Mouse (Mus musculus) lung, embryonic 15.5 days (tissue): ENCODE results near the gene Cpt1a. TPM values are rescaled to one million over a fixed set of nuclear protein-coding genes. Genes with fewer than 3 reads are reported as not detected.
A peak's percentile ranks its signal among the peaks of the same experiment; 100 is the strongest.

Experiments used
- ATAC-seq: fragments of 200-750 bp; cut with Nextera tagmentation; 2 replicates; pipeline ENCODE4 v1.8.0; 2017; ENCODE audit warnings: moderate number of reproducible peaks, borderline replicate concordance; ENCODE audit not compliant: low FRiP score, low TSS enrichment; ENCODE audit errors: extremely low read depth
- H3K27ac ChIP-seq: fragments of 300-500 bp; sonication (generic); 2 replicates; pipeline ENCODE4 v1.5.1; 2015; ENCODE audit warnings: moderate library complexity, mild to moderate bottlenecking, inconsistent platforms
- H3K27me3 ChIP-seq: fragments of 300-500 bp; sonication (generic); 2 replicates; pipeline ENCODE4 v1.6.1; 2015; ENCODE audit warnings: inconsistent platforms
- H3K36me3 ChIP-seq: fragments of 300-500 bp; sonication (generic); 2 replicates; pipeline ENCODE4 v1.6.1; 2015; ENCODE audit warnings: inconsistent platforms
- H3K4me1 ChIP-seq: fragments of 300-500 bp; sonication (generic); 2 replicates; pipeline ENCODE4 v1.6.1; 2015; ENCODE audit warnings: inconsistent platforms
- H3K4me2 ChIP-seq: fragments of 300-500 bp; sonication (generic); 2 replicates; pipeline ENCODE4 v1.6.1; 2015; ENCODE audit warnings: inconsistent platforms, mild to moderate bottlenecking, moderate library complexity
- H3K4me3 ChIP-seq: fragments of 300-500 bp; sonication (generic); 2 replicates; pipeline ENCODE4 v1.5.1; 2015; ENCODE audit warnings: mild to moderate bottlenecking, inconsistent platforms
- H3K9ac ChIP-seq: fragments of 300-500 bp; sonication (generic); 2 replicates; pipeline ENCODE4 v1.6.1; 2015; ENCODE audit warnings: inconsistent platforms
- H3K9me3 ChIP-seq: fragments of 300-500 bp; sonication (generic); 2 replicates; pipeline ENCODE4 v1.6.1; 2016; ENCODE audit warnings: inconsistent platforms
- WGBS: fragments of 180-500 bp; shearing (Covaris S2); methylation state at CpG from one replicate; pipeline ENCODE4 v1.1.7; 2015; 5-methylcytosine and 5-hydroxymethylcytosine counted together
- polyA plus RNA-seq: library from polyadenylated mRNA; unstranded; fragments of >200 nt; fragmentation: Nextera tagmentation; extraction: Ambion mirVana; gene quantifications from 2 replicates; pipeline ENCODE4 v1.2.1, GENCODE M21; 2015

Cpt1a gene
- polyA plus RNA-seq, 1 experiment from 2014 or later = 20.9 TPM

DNA sequence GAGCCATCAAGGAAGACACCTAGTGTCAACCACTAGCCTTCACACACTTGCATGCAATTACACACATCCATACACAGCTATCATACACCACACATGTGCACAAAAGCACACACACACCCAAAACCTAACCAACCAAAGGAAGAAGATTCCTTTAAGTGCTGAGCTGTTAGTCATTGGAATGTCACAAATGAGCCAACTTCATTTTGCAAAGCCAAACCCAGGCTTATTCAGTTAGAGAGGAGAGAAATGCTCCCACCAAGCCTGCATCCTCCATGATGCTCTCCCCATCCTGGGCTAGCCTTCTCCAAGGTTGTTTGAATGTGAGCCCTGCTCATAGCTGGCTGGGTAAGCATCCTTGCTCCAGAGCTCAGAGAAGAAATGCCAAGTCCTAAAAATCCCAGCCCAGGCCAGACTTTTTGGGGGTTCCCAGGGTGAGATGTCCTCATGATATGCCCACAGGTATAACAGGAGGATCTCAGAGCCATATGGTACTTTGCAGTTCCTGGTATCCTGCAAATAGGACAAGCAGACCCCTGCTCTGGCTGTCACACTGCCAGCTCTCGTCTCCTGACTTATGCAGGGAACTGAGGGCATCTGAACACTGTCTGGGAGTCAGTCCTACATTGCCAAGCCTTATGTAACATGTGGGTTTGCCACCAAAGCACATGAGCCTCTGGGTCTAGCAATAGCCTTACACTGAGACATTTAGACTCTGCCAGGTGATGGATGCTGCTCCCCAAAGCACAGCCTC lies 83.6 kb downstream of the Cpt1a start:
- no peak for ATAC-seq
- no peak overlapping the region for H3K27ac ChIP-seq
- no peak overlapping the region for H3K9ac ChIP-seq
- H3K36me3 ChIP-seq = no peaks in the 10 kb centered on the region
- no peaks in the 10 kb centered on the region for H3K4me1 ChIP-seq
- no peaks in the 10 kb centered on the region for H3K27me3 ChIP-seq
- H3K9me3 ChIP-seq = no peaks in the 10 kb centered on the region
- H3K4me2 ChIP-seq = no peak overlapping the region
- WGBS = 54% methylated on average over 1 of the region's 1 CpGs
- no peak overlapping the region for H3K4me3 ChIP-seq

DNA sequence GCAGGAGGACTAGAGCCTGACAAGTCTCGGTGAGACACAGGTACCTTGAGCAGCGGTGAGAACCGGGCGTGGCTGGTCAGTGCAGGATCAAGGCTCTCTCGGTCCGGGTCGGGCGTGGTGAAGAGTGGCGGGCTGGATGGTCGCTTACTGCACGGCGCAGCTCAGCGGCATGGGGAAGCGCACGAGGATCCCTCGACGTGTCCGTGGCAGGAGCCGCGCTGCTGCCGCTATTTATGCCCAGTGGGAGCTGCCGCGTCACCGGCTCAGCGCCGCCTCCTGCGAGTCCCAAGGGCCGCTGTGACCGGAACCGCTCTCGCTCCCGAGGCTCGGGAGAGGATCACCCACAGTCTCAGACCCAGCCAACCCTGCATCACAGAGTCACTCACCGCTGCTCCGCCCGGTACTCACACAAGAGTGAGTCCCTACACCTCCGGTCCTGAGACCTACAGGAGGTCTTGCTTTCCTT lies 92.2 kb downstream of the Cpt1a start, which contains the start of gene Gal:
TSS of gene Gal (minus strand) at position 277 of the 466 bp plus-strand sequence.
- ATAC-seq = peak; percentile 46
- H3K9me3 ChIP-seq = no peaks in the 10 kb centered on the region
- peak within 1 kb of the TSS; percentile 19 for H3K9ac ChIP-seq
- H3K27me3 ChIP-seq = peaks cover 30% of the 10 kb centered on the region
- no peak within 1 kb of the TSS for H3K27ac ChIP-seq
- peak within 1 kb of the TSS; percentile 31 for H3K4me3 ChIP-seq
- WGBS = 3% methylated on average over 37 of the region's 37 CpGs
- peak within 1 kb of the TSS; percentile 57 for H3K4me2 ChIP-seq
- peaks cover 7% of the 10 kb centered on the region for H3K4me1 ChIP-seq
- H3K36me3 ChIP-seq = no peaks in the 10 kb centered on the region

DNA sequence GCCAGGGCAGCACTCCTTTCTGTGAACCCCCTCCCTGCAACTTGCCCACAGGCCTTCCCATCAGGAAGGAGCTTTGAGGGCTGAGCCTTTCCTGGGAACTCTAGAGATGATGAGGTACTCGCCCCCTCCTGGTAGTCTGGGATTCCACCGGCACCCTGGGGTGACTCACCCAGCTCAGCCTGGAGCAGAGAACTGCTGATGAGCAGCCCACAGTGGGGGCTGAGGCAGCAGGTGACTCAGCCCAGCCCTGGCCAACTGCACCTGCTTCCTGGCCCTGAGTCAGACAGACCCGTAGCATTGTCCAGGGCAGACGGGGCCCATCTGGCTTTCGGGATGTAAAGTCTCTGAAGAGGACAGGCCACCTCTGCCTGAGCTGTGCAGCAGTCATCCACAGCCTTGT lies 97.1 kb downstream of the Cpt1a start:
- Histone ChIP-seq H3K9me3 (no peaks in the 10 kb centered on the region), H3K9ac (no peak overlapping the region), H3K27ac (no peak overlapping the region), H3K36me3 (no peaks in the 10 kb centered on the region), H3K27me3 (peaks cover 11% of the 10 kb centered on the region), H3K4me3 (no peak overlapping the region), H3K4me2 (no peak overlapping the region), H3K4me1 (peaks cover 6% of the 10 kb centered on the region)
- 49% methylated on average over 5 of the region's 5 CpGs for WGBS
- ATAC-seq = no peak

DNA sequence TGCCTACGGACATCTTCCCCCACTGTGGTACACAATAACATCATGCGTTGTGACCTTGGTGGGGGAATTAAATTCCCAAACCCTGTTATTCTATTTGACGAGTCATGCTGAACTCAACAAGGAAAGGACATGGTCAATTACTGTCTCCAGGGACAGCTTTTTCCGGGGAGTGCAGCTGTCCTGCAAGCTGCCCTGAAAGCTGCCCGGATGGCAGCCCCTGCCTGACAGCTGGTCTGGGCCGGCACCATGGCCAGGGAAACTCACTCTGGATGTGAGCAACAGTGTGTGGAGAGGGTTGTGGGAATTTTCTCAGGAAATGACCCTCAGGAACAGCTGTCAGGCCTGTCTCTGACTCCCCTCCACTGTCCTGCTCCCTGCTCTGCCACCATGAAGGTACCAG lies 100.4 kb downstream of the Cpt1a start:
- whole genome bisulfite sequencing = 67% methylated on average over 6 of the region's 6 CpGs
- no peak overlapping the region for H3K9ac ChIP-seq
- H3K27ac ChIP-seq = no peak overlapping the region
- ATAC-seq = no peak
- no peaks in the 10 kb centered on the region for H3K27me3 ChIP-seq
- no peak overlapping the region for H3K4me3 ChIP-seq
- H3K9me3 ChIP-seq = no peaks in the 10 kb centered on the region
- no peak overlapping the region for H3K4me2 ChIP-seq
- H3K4me1 ChIP-seq = 0 out of 2 replicates have a peak, but pooled peaks cover 3% of the 10 kb centered on the region
- H3K36me3 ChIP-seq = no peaks in the 10 kb centered on the region

DNA sequence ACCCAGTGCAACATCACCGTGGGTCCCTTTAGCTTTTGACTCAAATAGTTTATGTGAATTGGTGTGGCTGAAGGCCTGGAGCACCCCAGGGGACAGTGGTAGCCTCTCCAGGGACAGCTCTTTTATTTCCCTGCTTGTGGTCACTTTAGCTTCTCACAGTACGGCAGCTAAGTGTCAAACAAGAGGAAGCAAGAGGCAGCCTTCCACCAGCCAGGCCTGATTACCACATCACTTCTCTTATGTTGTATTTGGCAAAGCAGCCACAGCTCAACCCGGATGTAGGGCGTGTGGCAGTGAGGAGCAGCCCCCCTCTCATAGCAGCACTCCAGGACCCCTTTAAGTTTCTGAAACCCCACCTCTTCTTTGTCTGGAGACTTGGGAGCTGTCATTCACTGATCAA lies 100.8 kb downstream of the Cpt1a start:
- no peaks in the 10 kb centered on the region for H3K36me3 ChIP-seq

DNA sequence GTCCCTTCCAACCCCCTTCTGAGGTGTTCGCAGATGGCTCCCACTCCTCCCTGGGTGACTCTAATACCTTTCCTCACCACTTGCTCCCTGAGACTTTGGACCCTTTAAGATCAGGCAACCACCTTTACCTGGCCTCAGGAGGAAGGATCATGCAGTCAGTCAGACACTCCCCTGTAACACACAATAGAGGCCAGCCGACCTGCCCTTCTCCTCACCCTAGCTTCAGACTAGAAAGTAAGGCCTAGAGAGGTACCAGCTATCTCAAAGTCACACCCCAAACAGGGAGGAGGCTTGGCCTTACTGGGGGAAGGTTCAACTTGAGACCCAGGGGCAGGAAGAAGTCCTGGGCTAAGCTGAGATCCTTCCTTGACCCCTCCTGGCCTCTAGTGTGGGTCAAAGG lies 102.1 kb downstream of the Cpt1a start:
- H3K9ac ChIP-seq = no peak overlapping the region
- H3K4me1 ChIP-seq = 0 out of 2 replicates have a peak, but pooled peaks cover 3% of the 10 kb centered on the region
- H3K36me3 ChIP-seq = no peaks in the 10 kb centered on the region
- H3K4me2 ChIP-seq = no peak overlapping the region
- no peak for ATAC-seq
- 56% methylated on average over 2 of the region's 2 CpGs for WGBS
- no peaks in the 10 kb centered on the region for H3K9me3 ChIP-seq
- H3K4me3 ChIP-seq = no peak overlapping the region
- no peak overlapping the region for H3K27ac ChIP-seq
- no peaks in the 10 kb centered on the region for H3K27me3 ChIP-seq

More for the DNA sequence above, 100.8 kb downstream of the Cpt1a start:
- 31% methylated on average over 4 of the region's 4 CpGs for WGBS
- Histone ChIP-seq H3K4me1 (0 out of 2 replicates have a peak, but pooled peaks cover 3% of the 10 kb centered on the region), H3K9ac (no peak overlapping the region), H3K27me3 (no peaks in the 10 kb centered on the region), H3K27ac (no peak overlapping the region), H3K4me2 (no peak overlapping the region), H3K9me3 (no peaks in the 10 kb centered on the region), H3K4me3 (no peak overlapping the region)
- ATAC-seq = no peak

DNA sequence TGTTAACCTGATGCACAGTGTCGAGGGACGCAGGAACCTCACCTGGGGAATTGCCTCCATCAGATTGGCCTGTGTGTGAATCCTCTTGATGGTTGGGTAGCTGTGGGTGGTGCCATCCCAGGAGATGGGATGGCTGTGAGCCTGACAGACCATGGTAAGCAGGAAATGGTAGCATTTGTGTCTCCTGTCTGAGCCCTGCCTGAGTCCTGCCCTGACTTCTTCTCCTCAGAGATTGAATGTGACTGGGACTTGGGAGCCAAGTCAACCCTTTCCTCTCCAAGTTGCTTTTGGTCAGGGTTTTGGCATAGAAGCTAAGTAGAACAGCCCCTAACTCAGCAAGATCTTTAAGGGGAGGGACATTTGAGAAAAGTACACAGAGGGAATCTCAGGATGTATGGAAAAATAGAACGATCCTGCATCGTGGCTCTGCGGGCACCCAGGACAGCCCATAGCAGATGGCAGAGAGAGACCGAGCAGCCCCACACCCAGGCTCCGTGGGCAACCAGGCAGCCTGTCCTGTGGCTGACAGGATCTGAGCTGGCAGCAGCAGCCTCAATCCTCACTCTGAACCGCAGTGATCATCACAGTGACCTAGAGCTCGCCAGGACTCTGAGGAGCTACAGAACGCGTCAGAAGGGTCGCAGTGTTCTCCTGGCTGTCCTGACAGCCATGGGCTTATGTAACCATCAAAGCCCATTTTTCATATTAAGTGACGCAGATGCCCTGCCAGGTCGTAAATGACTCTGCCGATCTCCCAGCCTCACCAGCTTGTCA lies 106.1 kb downstream of the Cpt1a start:
- Histone ChIP-seq H3K9me3 (no peaks in the 10 kb centered on the region), H3K4me3 (no peak overlapping the region), H3K4me1 (no peaks in the 10 kb centered on the region), H3K27me3 (no peaks in the 10 kb centered on the region), H3K27ac (no peak overlapping the region), H3K9ac (no peak overlapping the region), H3K4me2 (no peak overlapping the region), H3K36me3 (no peaks in the 10 kb centered on the region)
- no peak for ATAC-seq
- WGBS = 65% methylated on average over 15 of the region's 15 CpGs

DNA sequence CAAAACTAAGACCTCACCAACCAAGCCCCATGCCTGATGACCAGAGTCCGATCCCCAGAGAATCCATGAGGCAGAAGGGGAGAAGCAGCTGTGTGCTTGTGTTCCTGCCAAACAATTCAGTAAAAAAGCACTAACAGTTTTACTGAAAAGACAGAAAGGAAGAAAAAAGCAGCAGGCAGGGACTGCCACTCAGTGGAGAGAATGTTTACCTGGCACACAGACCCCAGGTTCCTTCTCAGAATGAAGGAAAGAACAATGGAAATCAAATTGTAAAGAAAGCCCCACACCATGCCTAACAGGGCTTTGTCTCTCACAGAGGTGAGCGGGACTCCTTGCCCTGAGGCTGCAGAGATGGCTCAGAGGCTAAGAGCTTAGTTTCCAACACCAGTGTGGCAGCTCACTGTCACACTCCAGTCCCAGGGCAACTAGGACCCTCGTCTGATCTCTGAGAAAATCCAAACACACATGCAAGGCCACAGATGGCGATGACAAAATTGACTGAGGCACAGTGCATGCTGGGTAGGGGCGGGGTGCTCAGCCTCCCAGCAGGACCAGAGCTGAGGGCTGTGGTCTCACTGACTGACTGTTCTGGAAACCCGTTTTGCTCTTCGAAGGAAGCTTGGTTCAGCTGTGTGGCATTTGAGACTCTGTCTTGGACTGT lies 107.2 kb downstream of the Cpt1a start:
- WGBS = 42% methylated on average over 7 of the region's 7 CpGs
- Histone ChIP-seq H3K4me1 (no peaks in the 10 kb centered on the region), H3K4me2 (no peak overlapping the region), H3K27me3 (no peaks in the 10 kb centered on the region), H3K4me3 (no peak overlapping the region), H3K9ac (no peak overlapping the region), H3K9me3 (no peaks in the 10 kb centered on the region), H3K36me3 (no peaks in the 10 kb centered on the region), H3K27ac (no peak overlapping the region)
- ATAC-seq = no peak

DNA sequence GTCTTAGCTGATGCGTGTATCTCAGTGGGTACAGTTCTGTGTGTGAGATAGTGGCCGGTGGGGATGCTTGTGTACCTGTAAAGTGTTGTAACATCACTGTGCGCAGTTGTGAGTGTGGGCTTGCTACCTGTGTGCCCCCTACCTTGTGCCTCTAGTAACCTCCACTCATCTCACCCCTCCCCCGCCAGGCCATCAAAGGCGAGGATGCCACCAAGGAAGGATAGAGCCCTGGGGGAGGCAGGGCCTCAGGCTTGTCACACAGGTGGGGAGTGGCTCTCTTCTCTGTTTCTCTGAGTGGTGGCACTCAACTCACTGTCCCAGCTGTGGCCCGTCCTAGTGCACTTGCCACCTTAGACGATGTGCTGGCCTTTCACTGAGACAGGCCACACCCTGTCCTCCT lies 108.9 kb downstream of the Cpt1a start:
- Histone ChIP-seq H3K36me3 (no peaks in the 10 kb centered on the region), H3K27me3 (no peaks in the 10 kb centered on the region), H3K4me2 (no peak overlapping the region), H3K27ac (no peak overlapping the region), H3K4me1 (no peaks in the 10 kb centered on the region), H3K9ac (no peak overlapping the region), H3K4me3 (no peak overlapping the region), H3K9me3 (no peaks in the 10 kb centered on the region)
- ATAC-seq = no peak
- 59% methylated on average over 7 of the region's 7 CpGs for WGBS

DNA sequence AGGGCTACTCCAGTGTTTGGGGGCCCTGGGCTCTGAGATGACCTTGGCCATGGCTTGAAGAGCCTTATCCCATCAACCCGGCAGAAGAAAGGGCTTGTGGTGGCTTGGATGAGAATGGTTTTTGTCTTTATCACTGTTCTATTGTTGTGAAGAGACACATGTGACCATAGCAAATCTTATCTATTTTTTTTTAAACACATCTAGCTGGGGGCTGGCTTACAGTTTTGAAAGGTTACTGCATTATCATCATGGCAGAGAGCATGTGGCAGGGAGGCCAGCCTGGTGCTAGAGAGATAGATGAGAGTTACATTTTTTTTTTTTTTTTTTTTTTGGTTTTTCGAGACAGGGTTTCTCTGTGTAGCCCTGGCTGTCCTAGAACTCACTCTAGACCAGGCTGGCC lies 109.8 kb downstream of the Cpt1a start:
- Histone ChIP-seq H3K4me3 (no peak overlapping the region), H3K9me3 (no peaks in the 10 kb centered on the region), H3K4me2 (no peak overlapping the region), H3K4me1 (no peaks in the 10 kb centered on the region), H3K27ac (no peak overlapping the region), H3K27me3 (no peaks in the 10 kb centered on the region), H3K9ac (no peak overlapping the region), H3K36me3 (no peaks in the 10 kb centered on the region)
- no peak for ATAC-seq
- WGBS = 67% methylated on average over 2 of the region's 2 CpGs

DNA sequence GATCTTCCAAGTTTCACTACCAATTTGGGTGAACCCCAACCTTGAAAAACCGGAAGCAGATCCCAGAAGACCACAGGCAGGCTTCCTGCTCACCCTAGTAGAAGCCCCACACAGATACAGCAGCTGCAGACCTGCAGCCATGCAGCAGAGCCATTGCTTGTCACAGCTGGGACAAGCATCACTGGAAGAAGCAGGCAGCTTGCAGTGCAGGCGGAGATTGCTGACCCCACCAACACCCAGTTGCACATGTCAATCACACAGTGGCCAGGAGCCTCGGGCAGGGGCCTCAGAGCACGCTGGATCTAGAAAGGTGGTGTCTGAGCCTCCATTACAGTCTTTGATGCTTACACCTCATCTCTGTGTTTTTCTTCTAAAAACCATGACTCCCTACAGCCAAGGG lies 112.0 kb downstream of the Cpt1a start:
- Histone ChIP-seq H3K36me3 (no peaks in the 10 kb centered on the region), H3K9ac (no peak overlapping the region), H3K4me3 (no peak overlapping the region), H3K27me3 (no peaks in the 10 kb centered on the region), H3K4me2 (no peak overlapping the region), H3K4me1 (no peaks in the 10 kb centered on the region), H3K27ac (no peak overlapping the region), H3K9me3 (no peaks in the 10 kb centered on the region)
- WGBS = 31% methylated on average over 4 of the region's 4 CpGs
- no peak for ATAC-seq

DNA sequence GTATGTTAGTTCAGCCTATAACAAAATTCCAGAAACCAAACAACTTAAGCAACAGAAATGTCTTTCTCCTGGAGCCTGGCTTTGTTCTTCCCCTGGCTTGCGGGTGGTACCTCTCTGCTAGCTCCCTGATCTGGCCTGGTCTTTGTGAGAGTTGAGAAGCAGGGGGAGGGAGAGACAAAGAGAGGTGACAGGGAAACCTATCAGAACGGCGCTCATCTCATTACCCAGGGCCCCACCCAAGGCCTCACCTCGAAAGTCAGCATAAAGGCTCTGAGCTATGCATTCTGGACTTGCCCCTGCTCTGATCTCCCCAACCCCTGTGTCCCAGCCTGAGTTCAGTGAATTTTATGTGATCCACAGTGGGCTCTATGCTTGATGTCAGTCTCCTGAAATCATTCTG lies 112.5 kb downstream of the Cpt1a start:
- H3K27ac ChIP-seq = no peak overlapping the region
- no peaks in the 10 kb centered on the region for H3K36me3 ChIP-seq
- H3K9me3 ChIP-seq = no peaks in the 10 kb centered on the region
- H3K9ac ChIP-seq = no peak overlapping the region
- no peak for ATAC-seq
- H3K4me1 ChIP-seq = no peaks in the 10 kb centered on the region
- H3K4me3 ChIP-seq = no peak overlapping the region
- no peaks in the 10 kb centered on the region for H3K27me3 ChIP-seq
- H3K4me2 ChIP-seq = no peak overlapping the region
- 41% methylated on average over 4 of the region's 4 CpGs for WGBS
